Mouse (Mus musculus) liver, postnatal 0 days (tissue): ENCODE data around the gene Spata18.

Experiments
- CTCF ChIP-seq: sonication (generic); IDR thresholded peaks from 2 replicates; pipeline ENCODE4 v1.5.1; 2016; ENCODE audit warnings: antibody characterized with exemption, low read depth
- EP300 ChIP-seq: IDR thresholded peaks from 2 replicates; pipeline ENCODE4 v1.6.1; 2016; ENCODE audit warnings: antibody characterized with exemption, low read depth, mild to moderate bottlenecking

DNA sequence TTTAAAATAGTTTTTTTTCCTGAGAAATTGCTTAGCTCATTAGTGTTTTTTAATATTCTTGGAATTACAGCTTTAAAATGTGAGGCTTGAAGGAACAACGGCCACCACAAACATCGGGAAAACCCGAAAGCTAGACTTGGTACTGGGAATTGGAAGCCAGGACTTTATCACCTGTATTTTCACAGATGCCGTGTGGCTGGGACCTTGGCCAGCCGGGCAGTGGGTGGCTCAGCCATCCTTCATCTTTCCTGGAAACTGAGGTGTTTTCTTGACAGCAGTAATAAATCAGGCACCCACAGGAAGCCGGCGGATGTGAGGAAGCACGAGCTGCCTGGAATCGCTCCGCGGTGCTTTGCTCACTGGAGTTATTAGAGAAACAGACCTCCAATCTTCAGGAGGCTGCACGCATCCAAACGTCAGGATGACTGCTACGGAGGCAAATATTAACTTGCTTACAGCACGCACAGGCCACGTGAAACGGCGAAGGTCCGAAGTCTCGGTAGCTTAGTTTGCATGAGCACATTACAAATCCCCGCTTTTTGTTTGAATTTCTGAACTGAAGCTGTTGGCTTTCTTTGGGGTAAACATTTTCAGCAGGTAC lies 70.6 kb downstream of the Spata18 start:
- TF ChIP-seq CTCF, result no peak
- no peak for TF ChIP-seq EP300
